Mouse (Mus musculus) macrophage (primary cell): ENCODE results near the gene Mcrs1. TPM values are rescaled to one million over a fixed set of nuclear protein-coding genes. Genes with fewer than 3 reads are reported as not detected.
"Not testable (repeated sequence)": the region's sequence is repeated elsewhere in the genome, so short reads cannot be mapped to it uniquely, and the experiment has no call there.

Source experiments
- H3K27ac ChIP-seq: fragments of 350-480 bp; formaldehyde crosslinking; 2 replicates; pipeline ENCODE4 v1.9.0; 2021
- H3K36me3 ChIP-seq: fragments of 350-480 bp; formaldehyde crosslinking; 2 replicates; pipeline ENCODE4 v1.9.0; 2021; ENCODE audit errors: inconsistent target
- H3K4me3 ChIP-seq: fragments of 350-480 bp; formaldehyde crosslinking; 2 replicates; pipeline ENCODE4 v1.9.0; 2021; ENCODE audit errors: inconsistent target
- H3K79me2 ChIP-seq: fragments of 350-480 bp; formaldehyde crosslinking; 2 replicates; pipeline ENCODE4 v1.9.0; 2021; ENCODE audit errors: inconsistent target
- WGBS: methylation state at CpG from one replicate; pipeline ENCODE4 v1.1.7; 2026; ENCODE audit warnings: inconsistent platforms; ENCODE audit not compliant: missing documents; 5-methylcytosine and 5-hydroxymethylcytosine counted together
- polyA plus RNA-seq: library from polyadenylated mRNA; stranded (reverse); fragments of 250-400 nt; gene quantifications from 3 replicates; pipeline ENCODE4 v1.2.4, GENCODE M21; 2018; ENCODE audit warnings: inconsistent platforms

Gene Mcrs1
- polyA plus RNA-seq, 1 experiment from 2014 or later = 13.4 TPM

DNA sequence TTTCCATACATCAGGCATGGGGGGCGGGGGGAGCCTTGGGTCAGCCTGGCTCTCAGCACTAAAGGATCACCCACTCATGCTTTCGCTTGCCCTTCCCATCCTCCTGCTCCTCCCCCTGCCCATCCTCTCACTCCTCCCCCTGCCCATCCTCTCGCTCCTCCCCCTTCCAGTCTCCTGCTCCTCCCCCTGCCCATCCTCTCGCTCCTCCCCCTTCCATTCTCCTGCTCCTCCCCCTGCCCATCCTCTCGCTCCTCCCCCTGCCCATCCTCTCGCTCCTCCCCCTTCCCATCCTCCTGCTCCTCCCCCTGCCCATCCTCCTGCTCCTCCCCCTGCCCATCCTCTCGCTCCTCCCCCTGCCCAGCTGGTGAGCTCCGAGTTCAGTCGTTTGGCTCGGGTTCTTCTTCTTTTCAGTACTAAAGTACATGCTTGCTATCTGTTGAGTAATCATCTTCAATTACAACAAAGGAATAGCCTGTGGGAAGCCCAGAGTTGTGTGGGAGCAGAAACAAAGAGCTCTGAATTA lies 8.0 kb upstream of the Mcrs1 start:
- H3K27ac ChIP-seq = peak overlapping the region; percentile 16
- H3K36me3 ChIP-seq = no peaks in the 10 kb centered on the region
- no peak overlapping the region for H3K4me3 ChIP-seq
- H3K79me2 ChIP-seq = no peaks in the 10 kb centered on the region
- no CpG with 5 or more reads among the region's 10 CpGs for WGBS

DNA sequence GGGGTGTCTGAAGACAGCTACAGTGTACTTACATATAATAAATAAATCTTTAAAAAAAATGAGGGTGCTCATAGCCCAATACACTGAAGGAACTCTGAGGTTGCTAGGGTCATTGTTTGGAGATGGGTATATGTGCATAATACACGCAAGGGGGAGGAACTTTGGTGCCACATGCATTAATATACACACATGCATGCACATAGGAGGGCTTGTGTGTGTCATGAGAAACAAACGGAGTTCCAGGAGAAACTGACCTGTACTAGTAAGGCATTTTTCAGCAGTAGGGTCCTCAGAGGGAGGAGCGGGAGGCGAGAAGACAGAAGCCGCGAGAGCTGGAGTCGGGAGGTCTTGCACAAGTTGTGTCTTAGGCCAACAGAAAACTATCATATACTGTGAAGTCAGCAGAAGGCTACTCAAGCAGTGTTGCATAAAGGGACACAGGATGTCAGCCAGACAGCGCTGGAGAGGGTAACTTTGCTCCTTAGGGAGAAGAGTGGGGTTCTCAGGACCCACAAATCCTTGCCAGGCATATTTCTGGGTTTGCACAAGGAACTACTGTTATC lies 7.5 kb upstream of the Mcrs1 start:
- no peak overlapping the region for H3K4me3 ChIP-seq
- peak overlapping the region; percentile 16 for H3K27ac ChIP-seq
- H3K36me3 ChIP-seq = no peaks in the 10 kb centered on the region
- WGBS = 43% methylated on average over 8 of the region's 8 CpGs
- H3K79me2 ChIP-seq = no peaks in the 10 kb centered on the region

DNA sequence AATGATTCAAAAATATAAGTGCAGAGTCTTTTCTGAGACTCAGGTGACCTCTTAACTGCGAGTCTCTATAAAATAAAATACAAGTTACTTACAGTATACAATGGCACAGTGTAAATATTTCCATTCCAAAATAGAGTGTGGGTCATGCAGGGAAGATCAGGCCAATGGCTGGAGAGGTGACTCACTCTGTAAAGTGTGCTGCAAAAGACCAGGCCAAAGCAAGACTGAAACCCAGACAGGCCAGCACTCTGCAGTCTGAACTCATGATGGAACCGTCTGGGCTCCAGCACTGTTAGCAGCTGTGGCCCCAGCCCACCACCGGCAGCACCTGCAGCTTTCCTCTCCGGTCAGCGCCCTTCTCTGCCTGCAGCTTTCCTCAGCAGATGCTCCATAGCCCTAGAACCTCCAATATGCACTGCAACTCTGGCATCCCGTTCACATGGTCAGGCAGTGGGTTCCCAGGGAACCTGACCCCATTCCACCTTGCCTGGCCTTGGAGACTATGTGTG lies 3.5 kb upstream of the Mcrs1 start:
- peaks cover 9% of the 10 kb centered on the region; the same call in 1 of the 2 replicates for H3K79me2 ChIP-seq
- H3K4me3 ChIP-seq = no peak overlapping the region
- H3K27ac ChIP-seq = no peak overlapping the region
- no peaks in the 10 kb centered on the region for H3K36me3 ChIP-seq
- 95% methylated on average over 6 of the region's 6 CpGs for WGBS

DNA sequence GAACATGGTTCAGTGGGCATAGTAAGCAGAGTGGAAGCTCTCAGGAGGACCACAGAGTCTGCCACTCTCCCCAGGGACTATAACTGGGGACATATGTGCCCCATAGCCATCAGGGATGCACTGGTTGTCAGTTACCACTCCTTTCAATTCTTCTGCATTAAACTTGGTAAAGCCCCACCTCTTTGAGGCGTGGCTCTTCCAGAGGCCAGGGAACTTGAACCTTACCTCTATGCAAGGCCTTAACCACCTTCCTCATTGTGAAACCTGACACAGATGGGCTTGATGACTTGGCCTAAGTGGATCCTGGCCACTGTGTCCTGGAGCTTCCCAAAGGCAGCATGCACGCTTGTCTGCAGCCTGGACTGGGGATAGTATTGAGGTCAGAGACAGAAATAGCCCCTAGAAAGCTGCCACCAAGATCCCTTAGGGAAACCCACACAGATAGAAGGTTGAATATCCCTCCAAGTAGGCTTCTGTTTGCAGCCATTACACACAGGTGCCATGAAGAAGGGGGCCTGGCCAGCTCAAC lies 2.8 kb upstream of the Mcrs1 start:
- Histone ChIP-seq H3K36me3 (no peaks in the 10 kb centered on the region), H3K4me3 (no peak overlapping the region), H3K27ac (no peak overlapping the region), H3K79me2 (peaks cover 14% of the 10 kb centered on the region; the same call in 1 of the 2 replicates)
- WGBS = 97% methylated on average over 2 of the region's 2 CpGs

DNA sequence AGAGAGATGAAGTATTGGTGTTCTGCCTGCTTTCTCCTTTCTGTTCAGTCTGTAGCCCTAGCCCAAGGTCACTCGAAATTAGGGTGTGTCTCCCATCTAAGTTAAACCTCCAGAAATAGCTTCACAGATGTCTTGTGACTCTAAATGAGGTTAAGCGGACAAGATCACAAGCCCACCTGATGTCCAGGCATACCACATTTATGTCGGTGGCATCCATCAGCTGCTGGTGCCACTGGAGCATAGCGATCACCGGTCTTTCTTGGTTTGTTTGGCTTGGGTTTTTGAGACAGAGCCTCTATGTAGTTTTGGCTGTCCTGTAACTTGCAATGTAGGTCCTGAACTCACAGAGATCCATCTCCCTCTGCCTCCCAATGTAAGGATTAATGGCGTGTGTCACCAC lies 2.0 kb upstream of the Mcrs1 start:
- no peak overlapping the region for H3K27ac ChIP-seq
- H3K79me2 ChIP-seq = peaks cover 14% of the 10 kb centered on the region; the same call in 1 of the 2 replicates
- H3K4me3 ChIP-seq = no peak overlapping the region
- no peaks in the 10 kb centered on the region for H3K36me3 ChIP-seq
- WGBS = 96% methylated on average over 6 of the region's 6 CpGs

DNA sequence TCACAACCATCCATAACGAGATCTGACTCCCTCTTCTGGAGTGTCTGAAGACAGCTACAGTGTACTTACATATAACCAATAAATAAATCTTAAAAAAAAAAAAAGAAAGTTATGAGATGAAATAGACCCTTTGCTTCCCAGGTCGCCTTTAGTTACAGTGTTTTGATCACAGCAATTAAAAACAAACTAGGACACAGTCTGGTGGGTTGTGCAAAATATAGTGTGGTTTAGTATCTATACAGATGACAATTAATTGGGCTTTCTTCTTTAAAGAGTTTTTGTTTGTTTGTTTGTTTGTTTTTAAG lies 1.4 kb upstream of the Mcrs1 start:
- H3K27ac ChIP-seq, H3K4me3 ChIP-seq, H3K36me3 ChIP-seq: not testable (repeated sequence)
- peaks cover 14% of the 10 kb centered on the region; the same call in 1 of the 2 replicates for H3K79me2 ChIP-seq
- WGBS = 89% methylated on average over 1 of the region's 2 CpGs

DNA sequence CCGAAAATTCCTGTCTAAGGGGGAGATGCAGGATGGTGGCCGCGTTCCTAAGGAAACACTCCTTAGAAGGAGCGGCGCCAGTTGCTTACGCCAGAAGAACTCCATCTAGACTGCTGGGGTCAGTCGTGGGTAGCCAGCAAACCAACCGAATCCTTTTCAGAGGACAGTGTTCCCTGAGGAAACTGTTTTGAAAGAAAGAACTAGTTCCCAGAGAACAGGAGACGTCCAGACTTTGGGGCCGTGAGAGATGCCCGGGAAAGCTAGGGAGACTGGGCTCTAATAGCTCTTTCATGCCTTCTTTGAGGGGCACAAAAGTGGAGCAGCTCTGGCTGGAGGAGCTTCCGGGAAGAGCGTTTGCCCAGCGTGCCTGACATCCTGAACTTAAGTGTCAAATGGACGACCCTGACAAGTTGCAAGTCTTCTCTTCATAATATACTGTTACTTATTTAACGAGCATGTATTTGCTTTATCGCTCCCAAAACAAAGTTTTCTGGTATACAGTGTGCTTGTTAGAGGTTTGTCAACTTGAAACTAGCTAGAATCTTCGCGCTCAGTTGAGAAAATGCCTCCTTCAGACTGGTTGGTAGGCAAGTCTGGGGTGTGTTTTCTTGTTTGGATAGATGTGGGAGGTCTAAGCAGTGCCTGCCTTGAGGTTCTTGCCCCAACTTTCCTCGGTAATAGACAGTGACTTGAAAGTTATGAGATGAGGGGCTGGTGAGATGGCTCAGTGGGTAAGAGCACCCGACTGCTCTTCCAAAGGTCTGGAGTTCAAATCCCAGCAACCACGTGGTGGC lies 817 bp upstream of the Mcrs1 start:
- H3K79me2 ChIP-seq = peaks cover 14% of the 10 kb centered on the region; the same call in 1 of the 2 replicates
- 4% methylated on average over 21 of the region's 22 CpGs for WGBS
- H3K27ac ChIP-seq = peak overlapping the region; percentile 95
- H3K4me3 ChIP-seq = peak overlapping the region; percentile 65
- H3K36me3 ChIP-seq = peaks cover 4% of the 10 kb centered on the region; the same call in 1 of the 2 replicates

DNA sequence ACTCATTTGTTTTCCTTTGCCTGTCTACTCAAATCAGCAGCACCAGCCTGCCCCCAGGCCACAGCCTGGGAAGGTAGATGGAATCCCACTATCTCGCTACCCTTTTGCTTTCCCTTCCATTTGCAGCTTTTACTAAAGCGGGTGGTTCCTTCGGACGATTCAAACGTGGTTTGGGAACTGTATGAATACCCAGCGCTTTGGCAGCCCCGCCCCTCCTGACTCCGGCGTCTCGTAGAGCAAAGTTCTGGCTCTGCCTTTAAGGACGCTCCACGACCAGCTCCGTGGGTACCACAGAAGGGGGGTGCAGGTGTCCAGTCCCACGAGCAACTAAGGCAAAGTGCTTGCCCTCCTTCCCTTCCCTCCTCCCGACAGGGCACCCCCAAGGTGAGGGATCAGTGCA lies 650 bp downstream of the Mcrs1 start:
- H3K27ac ChIP-seq = 0 out of 2 replicates have a peak overlapping the region, but pooled peaks have one; percentile 13
- H3K79me2 ChIP-seq = peaks cover 14% of the 10 kb centered on the region; the same call in 1 of the 2 replicates
- H3K36me3 ChIP-seq = peaks cover 18% of the 10 kb centered on the region; the same call in 1 of the 2 replicates
- 1% methylated on average over 13 of the region's 15 CpGs for WGBS
- peak overlapping the region; percentile 65 for H3K4me3 ChIP-seq

DNA sequence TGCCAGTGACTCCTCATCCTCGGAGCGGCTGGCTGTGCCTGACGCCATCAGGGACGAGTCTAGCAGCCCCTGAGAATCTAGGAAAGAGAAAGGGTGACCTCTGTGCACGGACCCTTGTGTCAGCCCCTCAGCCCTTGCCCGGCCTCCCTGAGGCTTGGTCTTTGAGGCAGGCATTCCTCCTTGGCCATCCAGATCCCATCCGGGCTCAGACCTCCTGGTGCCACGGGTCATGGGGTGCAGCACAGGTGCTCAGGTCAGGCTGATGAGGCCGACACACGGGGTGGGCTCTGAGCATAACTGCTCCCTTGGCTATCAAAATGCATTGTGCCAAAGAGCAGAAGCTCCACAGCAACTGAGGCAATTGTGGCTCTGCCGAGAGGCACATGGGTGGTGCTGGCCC lies 1.8 kb downstream of the Mcrs1 start:
- Histone ChIP-seq H3K4me3 (no peak overlapping the region), H3K36me3 (peaks cover 24% of the 10 kb centered on the region; the same call in 1 of the 2 replicates), H3K79me2 (peaks cover 14% of the 10 kb centered on the region; the same call in 1 of the 2 replicates), H3K27ac (no peak overlapping the region)
- 100% methylated on average over 9 of the region's 11 CpGs for WGBS

DNA sequence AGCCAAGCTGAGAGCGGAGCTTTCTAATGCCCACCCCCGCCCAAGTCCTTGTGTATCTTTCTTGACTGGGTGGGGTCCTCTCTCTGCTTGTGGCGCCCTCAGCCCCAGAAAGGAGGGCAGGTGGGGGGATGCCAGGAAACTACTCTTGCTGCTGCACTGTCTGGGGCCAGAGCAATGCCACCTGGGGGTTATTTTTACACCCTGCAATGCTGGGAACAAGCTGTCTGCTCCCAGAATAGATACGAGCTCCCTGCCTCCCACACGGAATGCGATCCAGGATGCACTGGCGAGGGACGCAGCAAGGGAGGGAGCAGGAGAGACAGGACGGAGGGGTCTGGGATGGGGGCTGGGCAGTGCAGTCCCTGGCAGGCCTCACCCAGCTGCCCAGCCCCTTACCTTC lies 2.8 kb downstream of the Mcrs1 start:
- 96% methylated on average over 9 of the region's 9 CpGs for WGBS
- H3K4me3 ChIP-seq = no peak overlapping the region
- peaks cover 14% of the 10 kb centered on the region; the same call in 1 of the 2 replicates for H3K79me2 ChIP-seq
- no peak overlapping the region for H3K27ac ChIP-seq
- H3K36me3 ChIP-seq = peaks cover 32% of the 10 kb centered on the region; the same call in 1 of the 2 replicates

DNA sequence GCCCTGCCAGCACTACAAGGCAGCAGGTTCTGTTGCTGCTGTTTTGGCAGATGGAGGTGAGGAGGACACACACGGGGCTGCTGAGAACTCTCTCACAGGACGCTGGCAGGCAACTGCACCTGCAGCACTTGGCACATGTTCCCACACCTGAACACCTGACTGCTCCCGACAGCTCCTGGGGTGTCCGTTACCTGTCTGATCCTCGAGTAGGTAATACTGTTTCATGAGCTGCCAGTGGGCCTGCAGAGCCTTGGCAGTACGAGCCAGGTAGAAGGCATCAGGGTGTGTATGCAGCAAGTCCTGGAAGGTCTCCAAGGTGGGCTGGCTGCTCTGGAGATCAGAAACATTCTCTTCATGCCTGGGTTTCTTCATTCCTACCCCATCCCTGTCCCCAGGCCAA lies 5.0 kb downstream of the Mcrs1 start:
- not testable (repeated sequence) for H3K27ac ChIP-seq, H3K4me3 ChIP-seq
- 93% methylated on average over 6 of the region's 6 CpGs for whole genome bisulfite sequencing
- H3K36me3 ChIP-seq = peaks cover 40% of the 10 kb centered on the region; the same call in 1 of the 2 replicates
- peaks cover 14% of the 10 kb centered on the region; the same call in 1 of the 2 replicates for H3K79me2 ChIP-seq

DNA sequence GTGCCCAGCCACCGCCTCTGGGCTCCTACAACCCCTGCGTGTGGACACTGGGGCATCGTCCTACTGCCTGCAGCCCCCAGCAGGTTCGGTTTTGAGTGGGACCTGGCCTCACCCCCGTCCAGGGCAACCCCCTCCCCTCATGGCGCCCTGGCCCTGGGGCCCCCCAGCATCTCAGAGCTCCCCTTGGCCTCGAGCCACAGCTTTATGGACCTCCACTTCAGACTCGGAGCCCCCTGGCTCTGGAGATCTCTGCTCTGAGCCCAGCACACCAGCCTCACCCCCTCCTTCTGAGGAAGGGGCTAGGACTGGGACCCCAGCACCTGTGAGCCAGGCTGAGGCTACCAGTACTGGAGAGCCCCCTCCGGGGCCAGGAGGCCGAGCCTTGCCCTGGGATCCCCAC lies 9.7 kb downstream of the Mcrs1 start:
- H3K36me3 ChIP-seq = peaks cover 30% of the 10 kb centered on the region; the same call in 1 of the 2 replicates
- no peak overlapping the region for H3K27ac ChIP-seq
- no peaks in the 10 kb centered on the region for H3K79me2 ChIP-seq
- 91% methylated on average over 9 of the region's 10 CpGs for WGBS
- H3K4me3 ChIP-seq = no peak overlapping the region

DNA sequence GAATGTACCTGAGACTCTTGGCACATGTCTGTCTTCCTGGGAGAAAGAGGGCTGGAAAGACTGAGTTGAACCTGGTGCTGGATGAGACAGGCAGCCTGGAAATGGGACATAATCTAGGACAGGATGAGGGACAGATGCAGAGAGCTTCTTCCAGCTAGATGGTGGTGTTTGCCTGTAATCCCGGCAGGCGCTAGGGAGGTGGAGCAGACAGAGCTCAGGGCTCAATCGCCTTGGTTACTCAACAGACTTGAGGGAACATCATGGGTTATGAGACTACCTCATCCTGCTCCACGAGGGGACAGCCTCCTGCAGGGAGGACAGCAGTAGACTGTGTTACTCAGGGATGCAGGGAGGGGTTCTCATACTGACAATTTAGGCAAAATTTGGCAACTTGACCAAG lies 10.5 kb downstream of the Mcrs1 start:
- H3K4me3 ChIP-seq = no peak overlapping the region
- H3K27ac ChIP-seq = no peak overlapping the region
- H3K36me3 ChIP-seq = peaks cover 23% of the 10 kb centered on the region; the same call in 1 of the 2 replicates
- H3K79me2 ChIP-seq = no peaks in the 10 kb centered on the region
- WGBS = 84% methylated on average over 4 of the region's 4 CpGs

DNA sequence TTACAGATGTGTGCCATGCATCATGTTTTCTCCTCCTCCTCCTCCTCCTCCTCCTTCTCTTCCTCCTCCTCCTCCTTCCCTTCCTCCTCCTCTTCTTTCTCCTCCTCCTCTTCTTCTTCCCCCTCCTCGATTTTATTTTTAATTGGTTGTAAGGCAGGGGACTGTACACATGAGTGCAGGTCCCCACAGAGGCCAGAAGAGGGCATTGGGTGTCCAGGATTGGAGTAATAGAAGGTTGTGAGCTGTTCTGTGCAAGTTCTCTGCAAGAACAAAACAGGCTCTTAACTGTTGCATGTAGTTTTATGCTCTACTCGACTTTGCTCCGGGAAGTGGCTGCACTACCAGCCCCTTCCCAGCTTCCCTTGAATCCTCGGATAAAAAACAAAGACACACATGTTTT lies 11.6 kb downstream of the Mcrs1 start:
- Histone ChIP-seq H3K4me3 (no peak overlapping the region), H3K36me3 (peaks cover 17% of the 10 kb centered on the region; the same call in 1 of the 2 replicates), H3K79me2 (no peaks in the 10 kb centered on the region), H3K27ac (no peak overlapping the region)
- 73% methylated on average over 4 of the region's 4 CpGs for WGBS
